Mouse (Mus musculus): ENCODE results near the gene Dffa.
"Not testable (repeated sequence)": the region's sequence is repeated elsewhere in the genome, so short reads cannot be mapped to it uniquely, and the experiment has no call there.

Dffa gene

DNA sequence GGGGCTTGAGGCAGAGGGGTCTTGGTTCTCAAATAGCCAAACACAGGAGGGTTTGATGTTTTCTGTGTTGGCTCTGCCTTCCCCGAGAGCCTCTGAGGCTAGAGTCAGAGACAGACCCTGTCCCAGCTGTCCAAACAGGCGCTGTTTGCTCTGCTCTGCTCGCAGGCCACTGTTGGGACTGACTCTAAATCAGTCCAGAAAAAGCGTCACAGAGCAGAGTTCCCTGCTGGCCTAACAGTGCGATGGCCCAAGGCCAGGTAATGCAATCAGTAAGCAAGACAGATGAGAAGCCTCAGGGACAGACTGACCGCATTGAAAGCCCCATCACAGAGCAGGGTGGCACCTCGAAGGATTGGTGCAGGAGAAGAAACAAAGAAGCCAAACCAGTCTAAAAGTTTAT is 45.7 kb downstream of the Dffa start:
- no peak for DNase-seq

DNA sequence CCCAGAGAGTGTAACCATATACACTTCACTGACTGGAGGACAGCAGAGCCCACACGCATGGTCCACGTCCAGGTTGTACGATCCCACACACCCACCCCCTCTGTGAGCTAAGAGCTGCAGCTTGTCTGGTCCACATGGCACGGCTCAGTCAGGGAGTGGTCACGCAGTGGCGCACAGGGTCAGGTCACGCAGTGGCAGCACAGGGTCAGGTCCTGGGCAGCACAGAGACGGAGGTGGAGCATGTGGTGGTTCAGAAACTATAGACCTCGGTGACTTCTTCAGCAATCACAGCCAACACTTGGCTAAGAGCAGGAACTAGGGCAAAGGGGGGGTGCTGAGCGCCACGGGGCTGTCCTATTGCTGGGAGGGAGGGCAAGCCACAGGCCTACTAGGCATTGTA is 46.3 kb downstream of the Dffa start:
- no peak for DNase-seq

DNA sequence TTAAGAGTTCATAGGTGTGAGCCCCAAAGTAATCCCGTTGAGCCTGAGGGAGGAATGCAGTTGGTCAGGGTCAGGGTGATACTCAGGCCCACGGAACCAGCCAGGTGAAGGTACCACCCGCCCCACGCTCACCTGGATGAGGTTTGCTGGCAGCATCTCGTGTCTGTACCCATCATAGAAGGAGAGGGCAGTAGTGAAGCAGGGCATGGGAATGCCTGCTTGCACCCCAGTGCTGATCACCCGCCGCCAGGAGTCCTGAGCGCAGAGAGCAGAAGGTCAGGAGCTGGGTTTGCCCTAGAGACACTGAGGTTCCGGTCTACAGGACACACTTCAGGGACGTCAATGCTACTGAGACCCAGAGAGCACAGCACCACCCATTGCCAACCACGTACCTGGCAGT is 46.8 kb downstream of the Dffa start:
- no peak for DNase-seq

DNA sequence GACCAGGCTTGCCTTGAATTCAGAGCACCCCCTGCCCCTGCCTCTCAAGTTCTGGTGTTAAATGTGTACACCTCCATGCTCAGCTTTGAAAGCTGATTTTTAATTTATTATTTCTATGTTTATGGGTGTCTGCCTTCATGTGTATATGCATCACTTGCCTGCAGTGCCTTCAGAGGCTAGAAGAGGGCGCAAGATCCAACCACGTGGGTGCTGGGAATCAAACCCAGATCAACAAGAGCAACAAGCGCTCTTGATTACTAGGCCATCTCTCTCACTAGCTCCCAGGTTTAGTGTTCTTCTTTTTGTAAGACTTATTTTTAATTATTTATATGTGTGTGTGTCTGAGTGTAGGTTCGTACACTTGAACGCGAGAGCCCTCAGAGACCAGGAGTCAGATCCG is 50.9 kb downstream of the Dffa start:
- DNase-seq, result no peak

DNA sequence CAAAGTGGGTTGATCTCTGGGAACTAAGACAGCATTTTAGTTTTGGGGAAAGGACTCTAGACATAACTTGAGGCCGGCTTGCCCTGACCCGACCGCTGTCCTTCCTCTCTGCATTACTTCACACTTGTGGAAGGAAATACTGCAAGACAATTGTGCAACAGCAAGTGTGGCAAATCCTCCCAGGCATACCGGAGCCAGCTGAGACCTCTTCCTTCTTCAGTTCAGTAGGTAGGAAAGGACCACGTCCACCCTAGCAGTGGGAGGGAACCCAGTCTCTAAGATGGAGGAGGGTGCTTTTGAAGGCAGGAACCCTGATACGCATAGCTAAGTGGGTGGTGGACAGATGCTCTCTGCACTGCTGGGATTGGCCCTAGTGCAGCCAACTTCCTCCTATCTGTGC is 51.8 kb downstream of the Dffa start:
- no peak for DNase-seq

DNA sequence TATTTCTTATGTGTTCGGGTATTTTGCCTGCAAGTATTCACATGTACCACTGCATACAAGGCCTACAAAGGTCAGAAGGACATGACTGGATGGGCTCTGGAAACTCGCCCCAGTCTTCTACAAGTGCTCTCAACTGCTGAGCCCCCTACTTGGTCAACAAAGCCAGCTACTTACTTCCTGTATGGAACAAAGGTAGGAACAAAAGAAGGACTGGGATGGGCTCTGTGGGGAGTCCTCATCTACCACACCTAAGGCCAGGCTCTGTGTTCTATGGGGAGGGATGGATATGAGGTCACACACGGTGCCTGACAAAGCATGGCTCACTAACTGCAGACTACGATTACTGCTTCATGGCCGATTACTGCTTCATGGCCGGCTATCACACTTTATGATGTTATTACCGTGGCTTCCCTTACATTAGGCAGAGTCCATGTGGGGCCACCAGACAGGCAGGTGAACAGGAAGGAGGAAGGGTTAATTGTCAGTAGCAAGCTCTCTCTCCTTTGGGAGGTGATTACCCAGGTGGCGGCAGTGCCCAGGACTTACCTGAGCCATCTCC is 53.5 kb downstream of the Dffa start:
- DNase-seq, result no peak

DNA sequence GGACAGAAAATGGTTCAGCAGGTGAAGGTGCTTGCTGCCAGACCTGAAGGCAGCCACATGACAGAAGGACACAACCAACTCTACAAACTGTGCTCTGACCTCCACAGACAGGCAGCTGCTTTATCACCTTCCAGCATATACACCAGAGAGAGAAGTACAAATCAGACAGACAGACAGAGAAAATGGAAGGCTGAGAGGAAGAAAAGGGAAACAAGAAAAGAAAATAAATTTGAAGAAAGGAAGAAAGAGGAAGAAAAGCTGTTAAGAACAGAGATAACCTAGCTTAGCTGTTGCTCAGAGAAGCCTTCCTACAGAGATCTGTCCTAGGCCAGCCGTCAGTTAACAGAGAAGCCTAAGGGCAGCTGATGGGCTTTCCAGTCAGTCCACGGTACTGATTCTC is 55.3 kb downstream of the Dffa start:
- DNase-seq, result no peak

DNA sequence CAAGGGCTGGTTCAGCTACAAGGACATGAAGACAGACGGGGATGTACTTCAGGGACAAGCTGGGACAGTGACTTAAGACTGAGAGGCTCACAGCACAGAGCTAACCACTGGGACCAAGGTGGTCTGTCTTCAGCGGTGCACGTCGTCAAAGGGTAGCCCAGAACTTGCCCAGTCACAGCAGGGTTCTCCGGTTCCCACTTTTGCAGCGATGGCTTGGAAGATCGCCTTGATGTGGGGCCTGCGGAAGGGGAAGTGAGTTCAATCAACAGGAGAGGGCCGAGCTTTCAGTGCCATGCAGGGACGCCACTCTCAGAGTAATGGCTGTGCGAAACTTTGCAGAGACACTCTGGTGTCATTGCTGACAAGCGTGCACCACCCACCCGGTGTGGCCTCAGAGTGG is 55.9 kb downstream of the Dffa start:
- no peak for DNase-seq

DNA sequence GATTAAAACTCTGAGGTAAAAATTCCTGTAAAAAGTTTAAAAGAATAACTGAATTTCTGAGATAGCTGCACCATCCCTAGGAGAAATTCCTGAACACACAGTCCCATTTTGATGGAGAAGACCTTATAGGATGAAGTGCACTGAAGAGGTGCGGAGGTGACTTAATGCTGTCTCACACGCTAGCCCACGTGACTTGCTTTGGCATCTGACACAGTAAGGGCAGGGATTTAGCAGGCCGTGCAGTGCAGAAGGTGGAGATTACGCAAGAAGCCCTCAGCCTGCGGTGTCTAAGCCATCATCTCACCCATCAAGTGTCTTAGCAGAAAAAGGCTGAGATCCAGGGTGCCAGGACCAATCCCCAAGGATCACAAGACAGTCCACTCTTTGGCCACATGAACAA is 57.2 kb downstream of the Dffa start:
- no peak for DNase-seq

DNA sequence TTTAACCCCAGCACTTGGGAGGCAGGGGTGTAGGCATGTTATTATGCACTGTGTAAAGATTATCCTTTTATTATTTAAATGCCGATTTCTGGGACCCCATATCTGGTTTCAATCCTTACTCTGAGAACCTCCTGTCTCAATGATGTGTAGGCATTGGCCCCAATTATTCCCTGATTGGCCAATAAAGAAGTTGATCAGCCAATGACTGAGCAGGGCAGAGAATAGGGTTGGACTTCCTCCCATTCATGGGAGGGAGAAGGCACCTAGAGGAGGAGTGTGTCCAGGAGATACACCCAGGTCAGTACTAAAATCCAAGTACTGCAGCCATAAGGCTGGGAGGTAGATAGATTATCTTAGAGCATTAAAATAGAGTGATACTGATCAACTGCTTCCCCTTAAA is 59.2 kb downstream of the Dffa start:
- no peak for DNase-seq

DNA sequence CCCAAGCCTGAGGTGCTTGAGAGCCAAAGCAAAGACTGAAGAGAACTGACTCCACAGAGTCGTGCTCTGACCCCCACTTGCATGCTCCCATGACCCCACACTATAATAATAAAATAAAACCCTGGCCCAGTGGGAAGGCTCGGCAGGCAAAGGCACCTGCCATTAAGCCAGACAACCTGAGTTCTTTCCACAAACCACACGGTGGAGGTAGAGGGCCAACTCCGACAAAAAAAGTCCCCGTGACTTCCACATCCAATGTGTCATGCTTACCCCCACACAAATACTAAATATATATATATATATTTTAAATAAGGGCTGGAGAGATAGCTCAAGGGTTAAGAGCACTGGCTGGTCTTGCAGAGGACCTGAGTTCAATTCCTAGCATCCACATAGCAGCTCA is 60.2 kb downstream of the Dffa start:
- no peak for DNase-seq

DNA sequence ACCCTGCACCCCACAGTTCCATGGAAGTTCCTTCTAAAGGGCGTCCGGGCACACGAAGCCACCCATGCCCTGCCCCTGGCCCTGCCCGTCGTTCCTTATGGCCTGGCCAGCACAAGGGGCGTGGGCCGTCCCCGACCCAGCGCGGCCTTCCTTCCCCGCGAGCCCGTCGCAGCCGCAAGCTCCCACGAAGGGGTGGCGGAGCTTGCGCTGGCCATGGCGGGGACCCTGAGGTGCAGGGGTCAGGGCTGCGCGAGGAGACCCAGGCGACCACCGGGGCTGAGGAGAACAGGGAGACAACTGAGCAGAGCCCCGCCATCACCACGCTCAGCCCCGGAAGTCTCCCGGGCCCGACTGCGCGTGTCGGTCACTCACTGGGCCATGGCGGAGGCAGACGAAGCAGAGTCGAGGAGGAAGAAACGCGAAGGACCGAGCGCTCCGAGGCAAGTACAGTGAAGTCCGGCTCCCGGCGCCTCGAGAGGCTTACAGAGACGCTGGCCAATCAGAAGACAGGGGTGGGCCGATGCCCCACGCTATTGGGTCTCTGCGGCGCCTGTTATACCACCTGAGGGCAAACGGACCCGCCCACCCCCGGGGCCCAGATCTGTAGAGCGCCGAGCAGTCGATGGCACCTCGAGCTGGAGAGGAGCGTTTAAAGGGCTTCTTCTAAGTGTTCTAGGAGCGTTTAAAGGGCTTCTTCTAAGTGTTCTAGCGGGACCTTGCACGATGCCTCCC is 62.4 kb downstream of the Dffa start, which contains the start of gene Pgd:
Gene Pgd (minus strand): TSS at position 557 of the 732 bp plus-strand sequence.
- peak; percentile 97 to 98 for DNase-seq

DNA sequence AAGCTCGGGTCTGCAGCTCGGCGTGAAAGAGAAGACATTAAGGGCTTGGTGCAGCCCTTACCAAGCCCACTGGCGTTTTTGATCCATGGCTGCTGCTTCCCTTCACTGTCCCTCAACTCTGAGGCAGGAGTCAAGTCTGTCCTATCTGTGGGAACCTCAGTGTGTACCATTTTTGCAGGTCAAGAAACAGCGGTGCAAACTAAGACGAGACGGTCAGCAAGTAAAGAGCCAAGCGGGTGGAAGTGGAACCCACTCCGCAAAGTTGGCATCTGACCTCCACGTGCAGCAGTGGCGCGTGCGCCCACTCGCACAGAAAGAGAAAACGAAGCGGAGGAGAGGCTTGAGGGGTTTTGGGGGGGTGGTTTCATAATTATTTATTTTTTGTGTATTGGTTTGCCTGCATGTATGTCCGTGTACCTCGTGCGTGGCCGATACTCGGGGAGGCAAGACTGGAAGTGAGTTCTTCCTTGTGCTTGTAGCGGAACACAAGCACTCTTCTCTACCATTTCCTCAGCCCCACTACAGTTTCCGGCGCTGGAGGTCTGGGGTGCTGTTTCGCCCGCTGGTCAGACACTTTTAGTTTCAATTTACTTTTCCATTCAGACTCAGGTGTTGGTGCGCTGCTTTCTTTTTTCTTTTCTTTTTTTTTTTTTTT is 63.1 kb downstream of the Dffa start:
- peak in 1 of 2 experiments; percentile 29 for DNase-seq

DNA sequence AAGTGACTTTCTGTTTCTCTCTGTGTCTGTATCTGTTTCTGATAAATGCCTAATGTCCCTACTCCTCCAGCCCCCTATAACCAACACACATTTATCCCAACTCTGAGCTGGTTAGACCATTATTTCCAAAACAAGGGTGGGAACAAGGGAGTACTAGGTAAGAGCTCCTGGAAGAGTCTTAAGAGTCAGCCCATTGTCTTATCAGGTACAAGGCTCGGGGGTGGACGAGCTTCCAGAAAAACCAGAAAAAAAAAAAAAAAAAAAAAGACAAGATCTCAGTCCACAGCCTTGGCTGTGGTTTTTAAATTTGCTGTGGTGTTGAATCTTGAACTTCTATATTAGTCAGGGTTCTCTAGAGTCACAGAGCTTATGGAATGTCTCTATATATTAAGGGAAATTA is 64.1 kb downstream of the Dffa start:
- no peak for DNase-seq

DNA sequence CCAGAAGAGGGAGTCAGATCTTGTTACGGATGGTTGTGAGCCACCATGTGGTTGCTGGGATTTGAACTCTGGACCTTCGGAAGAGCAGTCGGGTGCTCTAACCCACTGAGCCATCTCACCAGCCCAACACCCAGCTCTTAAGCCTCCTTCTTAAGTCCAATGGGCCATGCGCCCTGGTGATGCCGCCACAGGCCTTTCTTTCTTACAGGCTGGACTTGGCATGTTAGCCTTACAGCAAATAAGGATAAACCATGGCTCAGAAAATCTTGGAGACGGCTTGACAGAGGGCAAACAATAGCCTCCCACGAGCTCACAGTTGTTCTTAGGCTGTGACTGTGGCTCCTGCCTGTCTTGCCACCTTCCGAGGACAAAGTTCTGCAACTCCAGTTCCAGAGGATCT is 66.0 kb downstream of the Dffa start:
- DNase-seq, result not testable (repeated sequence)
